In genomic region chr8:46539701-46540100, GRCm38 (mm10) we compare ENCODE assay signal across 8 mouse cellular contexts. TPM values are rescaled to one million over a fixed set of nuclear protein-coding genes. Genes with fewer than 3 reads are reported as not detected.
DNase-seq lines count a peak whose midpoint lies in the region; ATAC-seq lines count a peak whose summit lies in the region.

No protein-coding gene starts in this region.

- no peak for ATAC-seq in heart, embryonic 12.5 days (ENCODE audit: insufficient number of reproducible peaks, low FRiP score)
- ATAC-seq in liver, embryonic 16.5 days (ENCODE audit: low read depth), result peak; percentile 97

- no peak overlapping the region for H3K4me2 ChIP-seq in heart, embryonic 12.5 days
- H3K4me2 ChIP-seq in liver, embryonic 16.5 days (ENCODE audit: low read depth, low read length), result peak overlapping the region; percentile 64

- DNase-seq in heart, adult 18-20 months, result peak; percentile 77 to 80
- peak; percentile 76 for DNase-seq in adipocyte (ENCODE audit: low spot score)
- DNase-seq in gastrocnemius, adult 8-10 months (ENCODE audit: low spot score in 2 of 2), result peak; percentile 72 to 84
- no peak for DNase-seq in layer of hippocampus, postnatal 36 days
- DNase-seq in B cell, adult 2 months, result no peak
- DNase-seq in urinary bladder, adult 18-20 months (ENCODE audit: low spot score in 2 of 2), result no peak

- H3K36me3 ChIP-seq in heart, embryonic 12.5 days, result peaks cover 16% of the 10 kb centered on the region
- H3K36me3 ChIP-seq in liver, embryonic 16.5 days (ENCODE audit: control insufficient read depth, insufficient read depth), result peaks cover 16% of the 10 kb centered on the region

- H3K9me3 ChIP-seq in heart, embryonic 12.5 days (replicated peaks), result no peaks in the 10 kb centered on the region
- H3K9me3 ChIP-seq in liver, embryonic 16.5 days (replicated peaks; ENCODE audit: control insufficient read depth, low read length), result no peaks in the 10 kb centered on the region

- H3K4me1 ChIP-seq in heart, embryonic 12.5 days (replicated peaks), result no peaks in the 10 kb centered on the region
- H3K4me1 ChIP-seq in liver, embryonic 16.5 days (ENCODE audit: control insufficient read depth, low read depth, low read length), result peaks cover 30% of the 10 kb centered on the region

- H3K4me3 ChIP-seq in heart, embryonic 12.5 days, result no peak overlapping the region
- H3K4me3 ChIP-seq in liver, embryonic 16.5 days (ENCODE audit: low read depth, low read length), result peak overlapping the region; percentile 22

- H3K27me3 ChIP-seq in heart, embryonic 12.5 days (replicated peaks), result no peaks in the 10 kb centered on the region
- no peaks in the 10 kb centered on the region for H3K27me3 ChIP-seq in liver, embryonic 16.5 days (ENCODE audit: control insufficient read depth, insufficient read depth, low read depth, low read length)

- WGBS in heart, embryonic 12.5 days, result 74% methylated on average over 5 of the region's 5 CpGs
- WGBS in liver, embryonic 16.5 days (ENCODE audit: insufficient replicate concordance), result 20% methylated on average over 5 of the region's 5 CpGs

- H3K9ac ChIP-seq in heart, embryonic 12.5 days, result no peak overlapping the region
- H3K9ac ChIP-seq in liver, embryonic 16.5 days (ENCODE audit: low read depth, low read length), result peak overlapping the region; percentile 62

- no peak overlapping the region for H3K27ac ChIP-seq in heart, embryonic 12.5 days (ENCODE audit: poor library complexity, severe bottlenecking)
- H3K27ac ChIP-seq in liver, embryonic 16.5 days (ENCODE audit: low read length), result peak overlapping the region; percentile 90

RNA-seq across cellular contexts. Expression of gene Cenpu, which starts 12.1 kb away (rescaled TPM):
- under 1 TPM; 0.49 to 0.97 TPM for total RNA-seq in heart, adult 18-20 months (2021)
- polyA plus RNA-seq in heart, embryonic 12.5 days (2016; fragmentation: Nextera tagmentation; extraction: Ambion mirVana), result 10.7 and 12.6 TPM in 2 replicates
- total RNA-seq in gastrocnemius, adult 8-10 months (2022), result under 1 TPM in 2 of 4 experiments, not detected in 2; 0.19 to 0.29 TPM
- polyA plus RNA-seq in liver, embryonic 16.5 days (2015; fragmentation: Nextera tagmentation; extraction: Ambion mirVana), result 12.3 and 14.1 TPM in 2 replicates
- 1 to 10 TPM; 1.2 to 4.0 TPM for total RNA-seq in layer of hippocampus, postnatal 36 days (2021)

Comparison
In these comparisons a context has a peak if more than half of its experiments do, and no peak if none do; other contexts are left out.
1. DNase-seq: peak in heart, adult 18-20 months (2 of 2), adipocyte (single experiment) and gastrocnemius, adult 8-10 months (2 of 2); none in layer of hippocampus, postnatal 36 days (0 of 2), B cell, adult 2 months (0 of 2) and urinary bladder, adult 18-20 months (0 of 2).